Comparison of ENCODE assay signal across 17 mouse cellular contexts in the genomic region with DNA sequence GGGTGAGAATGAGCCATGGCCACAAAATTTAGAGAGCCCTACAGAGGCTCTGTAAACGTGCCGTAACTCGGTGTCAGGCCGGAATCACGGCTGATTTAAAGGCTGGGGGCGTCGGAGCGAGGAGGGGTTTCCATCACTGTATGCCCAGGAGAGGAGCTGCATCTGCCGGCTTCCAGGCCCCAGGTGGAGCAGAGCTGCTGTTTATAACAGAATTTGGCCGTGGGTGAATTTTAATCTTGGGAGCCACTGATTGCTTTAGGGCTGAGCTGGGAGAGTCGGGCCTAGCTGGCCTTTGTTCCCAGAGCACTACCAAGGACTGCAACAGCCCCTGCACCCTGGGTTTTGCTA.
DNase-seq lines count a peak whose midpoint lies in the region; ATAC-seq lines count a peak whose summit lies in the region.
"Had no signal": no experiment of that assay in that cellular context is flagged by ENCODE, and none has a peak within 500 bp of the region (broad histone marks: within the 10 kb centered on the region; RNA-seq: fewer than 3 reads in every experiment).

No protein-coding gene starts in this region.

- H3K27ac ChIP-seq in kidney, embryonic 14.5 days (ENCODE audit: low read depth, low read length): no peak overlapping the region
- no peak overlapping the region for H3K27ac ChIP-seq in hindbrain, embryonic 16.5 days (ENCODE audit: low read depth, low read length)
- peak overlapping the region; percentile 70 for H3K27ac ChIP-seq in midbrain, embryonic 14.5 days (replicated peaks; ENCODE audit: low read depth, low read length)
- H3K27ac ChIP-seq in liver, embryonic 11.5 days (ENCODE audit: low read depth, low read length): no peak overlapping the region
- H3K27ac ChIP-seq: heart, embryonic 13.5 days had no signal

- H3K4me2 ChIP-seq in kidney, embryonic 14.5 days (replicated peaks; ENCODE audit: low read depth, low read length): peak overlapping the region; percentile 20; the same call in 1 of the 2 replicates
- no peak overlapping the region for H3K4me2 ChIP-seq in hindbrain, embryonic 16.5 days (ENCODE audit: low read length)
- H3K4me2 ChIP-seq in midbrain, embryonic 14.5 days (ENCODE audit: low read length): no peak overlapping the region
- no peak overlapping the region for H3K4me2 ChIP-seq in liver, embryonic 11.5 days
- H3K4me2 ChIP-seq: heart, embryonic 13.5 days had no signal

- H3K4me1 ChIP-seq in kidney, embryonic 14.5 days (ENCODE audit: control insufficient read depth, insufficient read depth, low read length): peaks cover 7% of the 10 kb centered on the region
- H3K4me1 ChIP-seq in hindbrain, embryonic 16.5 days (ENCODE audit: control insufficient read depth, insufficient read depth, low read depth, low read length): peaks cover 9% of the 10 kb centered on the region
- peaks cover 10% of the 10 kb centered on the region; the same call in 1 of the 2 replicates for H3K4me1 ChIP-seq in midbrain, embryonic 14.5 days (ENCODE audit: control insufficient read depth, insufficient read depth, low read length)
- H3K4me1 ChIP-seq in liver, embryonic 11.5 days (replicated peaks; ENCODE audit: control insufficient read depth, insufficient read depth, low read length): no peaks in the 10 kb centered on the region
- H3K4me1 ChIP-seq: heart, embryonic 13.5 days had no signal

- no peak for DNase-seq in kidney, adult 8-10 months
- DNase-seq in embryo, embryonic 11.5 days (ENCODE audit: low read depth, low spot score): peak; percentile 26
- DNase-seq in midbrain, embryonic 14.5 days: peak; percentile 41
- DNase-seq in layer of hippocampus, adult 18-20 months (ENCODE audit: low spot score in 2 of 2): no peak
- DNase-seq in liver, embryonic 11.5 days (ENCODE audit: low spot score): no peak
- DNase-seq: adrenal gland, adult 2 months; cerebellum, postnatal 36 days; gastrocnemius, postnatal 14 days; liver; lung, postnatal 10 days; thymus, postnatal 36 days had no signal

- no peaks in the 10 kb centered on the region for H3K27me3 ChIP-seq in kidney, embryonic 14.5 days (ENCODE audit: control insufficient read depth, insufficient read depth, low read length)
- H3K27me3 ChIP-seq in hindbrain, embryonic 16.5 days (replicated peaks; ENCODE audit: control insufficient read depth, insufficient read depth, low read length): no peaks in the 10 kb centered on the region
- H3K27me3 ChIP-seq in midbrain, embryonic 14.5 days (ENCODE audit: control insufficient read depth, insufficient read depth, low read length): no peaks in the 10 kb centered on the region
- no peaks in the 10 kb centered on the region for H3K27me3 ChIP-seq in liver, embryonic 11.5 days (replicated peaks; ENCODE audit: control insufficient read depth, insufficient read depth, low read length)
- H3K27me3 ChIP-seq: heart, embryonic 13.5 days had no signal

- WGBS in kidney, embryonic 14.5 days: 11% methylated on average over 11 of the region's 11 CpGs
- 45% methylated on average over 11 of the region's 11 CpGs for WGBS in hindbrain, embryonic 16.5 days
- WGBS in midbrain, embryonic 14.5 days: 52% methylated on average over 11 of the region's 11 CpGs
- WGBS in liver, embryonic 11.5 days: 69% methylated on average over 11 of the region's 11 CpGs

- ATAC-seq in kidney, embryonic 14.5 days (ENCODE audit: low FRiP score, low TSS enrichment): peak; percentile 61; the same call in 1 of the 2 replicates
- peak; percentile 55; the same call in 1 of the 2 replicates for ATAC-seq in hindbrain, embryonic 16.5 days
- no peak for ATAC-seq in midbrain, embryonic 14.5 days (ENCODE audit: low FRiP score, low TSS enrichment)
- no peak for ATAC-seq in erythroid progenitor cell, adult 5-6 weeks (replicated peaks; ENCODE audit: low FRiP score, poor library complexity, severe bottlenecking)
- ATAC-seq in liver, embryonic 11.5 days (replicated peaks; ENCODE audit: low FRiP score): no peak

- H3K9me3 ChIP-seq in kidney, embryonic 14.5 days (ENCODE audit: control insufficient read depth, low read length): no peaks in the 10 kb centered on the region
- H3K9me3 ChIP-seq in hindbrain, embryonic 16.5 days (ENCODE audit: control insufficient read depth, low read length): no peaks in the 10 kb centered on the region
- no peaks in the 10 kb centered on the region for H3K9me3 ChIP-seq in midbrain, embryonic 14.5 days (ENCODE audit: control insufficient read depth, low read length)
- no peaks in the 10 kb centered on the region for H3K9me3 ChIP-seq in liver, embryonic 11.5 days (ENCODE audit: control insufficient read depth, low read length)

- H3K9ac ChIP-seq in kidney, embryonic 14.5 days (ENCODE audit: low read depth, low read length): no peak overlapping the region
- H3K9ac ChIP-seq in hindbrain, embryonic 16.5 days (ENCODE audit: low read depth, low read length): peak overlapping the region; percentile 15; the same call in 1 of the 2 replicates
- no peak overlapping the region for H3K9ac ChIP-seq in midbrain, embryonic 14.5 days (replicated peaks; ENCODE audit: low read length)
- no peak overlapping the region for H3K9ac ChIP-seq in liver, embryonic 11.5 days (ENCODE audit: low read depth, low read length)
- H3K9ac ChIP-seq: heart, embryonic 13.5 days had no signal

- H3K36me3 ChIP-seq in kidney, embryonic 14.5 days (ENCODE audit: control insufficient read depth, insufficient read depth, low read length): no peaks in the 10 kb centered on the region
- H3K36me3 ChIP-seq in hindbrain, embryonic 16.5 days (ENCODE audit: control insufficient read depth, insufficient read depth, low read length): no peaks in the 10 kb centered on the region
- H3K36me3 ChIP-seq in midbrain, embryonic 14.5 days (ENCODE audit: control insufficient read depth, insufficient read depth, low read length): no peaks in the 10 kb centered on the region
- H3K36me3 ChIP-seq in liver, embryonic 11.5 days (ENCODE audit: control insufficient read depth, insufficient read depth, low read length): no peaks in the 10 kb centered on the region
- H3K36me3 ChIP-seq: heart, embryonic 13.5 days had no signal

- no peak overlapping the region for H3K4me3 ChIP-seq in kidney, embryonic 14.5 days (ENCODE audit: low read length)
- H3K4me3 ChIP-seq in hindbrain, embryonic 16.5 days (ENCODE audit: low read length): no peak overlapping the region
- H3K4me3 ChIP-seq in midbrain, embryonic 14.5 days (replicated peaks; ENCODE audit: low read depth, low read length): no peak overlapping the region
- H3K4me3 ChIP-seq in liver, embryonic 11.5 days (ENCODE audit: low read depth, low read length): no peak overlapping the region
- H3K4me3 ChIP-seq: erythroblast, embryonic 14.5 days; heart, embryonic 13.5 days; myocyte had no signal

Comparison
In these comparisons a context has a peak if more than half of its experiments do, and no peak if none do; other contexts are left out.
1. ATAC-seq: peak in kidney, embryonic 14.5 days (single experiment) and hindbrain, embryonic 16.5 days (single experiment); none in midbrain, embryonic 14.5 days (single experiment), erythroid progenitor cell, adult 5-6 weeks (single experiment) and liver, embryonic 11.5 days (single experiment).
2. DNase-seq: peak in embryo, embryonic 11.5 days (single experiment) and midbrain, embryonic 14.5 days (single experiment); none in kidney, adult 8-10 months (0 of 2), layer of hippocampus, adult 18-20 months (0 of 2) and liver, embryonic 11.5 days (single experiment).